Mouse (Mus musculus): ENCODE data around the gene Zfp598. TPM values are rescaled to one million over a fixed set of nuclear protein-coding genes. Genes with fewer than 3 reads are reported as not detected.
A peak's percentile ranks its signal among the peaks of the same experiment; 100 is the strongest.

The Zfp598 gene
- polyA plus RNA-seq, 1 experiment = 59.7 TPM

DNA sequence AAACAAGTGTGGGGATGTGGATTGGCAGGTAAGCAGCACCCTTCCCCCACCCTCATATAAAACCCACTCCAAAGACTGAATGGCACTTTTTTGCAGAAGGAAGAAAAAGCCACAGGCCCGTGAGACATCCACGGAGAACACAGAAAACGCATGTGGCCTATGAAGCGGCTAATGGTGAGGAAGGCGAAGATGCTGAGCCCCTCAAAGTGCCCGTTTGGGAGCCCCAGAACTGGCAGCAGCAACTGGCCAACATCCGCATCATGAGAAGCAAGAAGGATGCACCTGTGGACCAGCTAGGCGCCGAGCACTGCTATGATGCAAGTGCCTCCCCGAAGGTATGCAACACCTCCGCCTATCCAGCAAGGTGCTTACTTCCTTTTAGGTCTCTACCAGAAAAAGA lies 35.7 kb upstream of the Zfp598 start:
- WGBS = 90% methylated on average over 11 of the region's 11 CpGs
- Histone ChIP-seq H3K27ac (ENCODE audit: insufficient read depth, low read length) (no peak overlapping the region), H3K27me3 (ENCODE audit: control insufficient read depth, insufficient read depth, low read length) (no peaks in the 10 kb centered on the region), H3K4me1 (ENCODE audit: control insufficient read depth, insufficient read depth, insufficient read length) (peaks cover 7% of the 10 kb centered on the region; the same call in 1 of the 2 replicates), H3K4me3 (ENCODE audit: extremely low read depth, insufficient read depth, insufficient read length) (no peak overlapping the region), H3K36me3 (ENCODE audit: control insufficient read depth, insufficient read depth, low read length) (peaks cover 7% of the 10 kb centered on the region; the same call in 1 of the 2 replicates)
- no peak for DNase-seq (ENCODE audit: low read depth in 1 of 2, low spot score in 2 of 2)
- no peak for TF ChIP-seq POLR2A (IDR thresholded peaks at IDR 0.05; ENCODE audit: low read depth, low read length)
- TF ChIP-seq CTCF (IDR thresholded peaks at IDR 0.05; ENCODE audit: extremely low read depth, insufficient read depth, insufficient read length, insufficient replicate concordance) = no peak

DNA sequence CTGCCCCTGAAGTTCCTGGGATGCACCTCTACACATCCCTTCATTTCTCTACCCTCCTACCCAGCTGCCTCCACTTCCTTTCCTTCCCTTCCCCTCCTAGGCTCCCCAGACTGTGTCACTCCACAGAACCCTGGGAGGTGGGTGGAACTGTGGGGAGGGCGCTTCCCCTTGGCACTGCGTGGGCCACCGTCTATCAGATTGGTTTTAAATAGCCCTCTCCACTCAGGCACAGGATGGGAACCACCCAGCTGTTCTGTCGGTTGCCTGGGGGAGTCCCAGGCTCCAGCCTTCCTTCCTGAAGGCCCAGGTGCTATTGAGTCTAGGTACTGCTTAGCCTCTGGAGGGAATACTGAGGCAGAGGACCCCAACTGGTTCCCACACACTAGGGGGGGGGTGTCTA lies 34.5 kb upstream of the Zfp598 start:
- no peak overlapping the region for H3K27ac ChIP-seq (ENCODE audit: insufficient read depth, low read length)
- H3K4me3 ChIP-seq (ENCODE audit: extremely low read depth, insufficient read depth, insufficient read length) = no peak overlapping the region
- TF ChIP-seq POLR2A (IDR thresholded peaks at IDR 0.05; ENCODE audit: low read depth, low read length) (no peak), CTCF (IDR thresholded peaks at IDR 0.05; ENCODE audit: extremely low read depth, insufficient read depth, insufficient read length, insufficient replicate concordance) (no peak)
- H3K27me3 ChIP-seq (ENCODE audit: control insufficient read depth, insufficient read depth, low read length) = no peaks in the 10 kb centered on the region
- H3K4me1 ChIP-seq (ENCODE audit: control insufficient read depth, insufficient read depth, insufficient read length) = peaks cover 7% of the 10 kb centered on the region; the same call in 1 of the 2 replicates
- DNase-seq (ENCODE audit: low read depth in 1 of 2, low spot score in 2 of 2) = no peak
- WGBS = 59% methylated on average over 4 of the region's 4 CpGs
- peaks cover 4% of the 10 kb centered on the region; the same call in 1 of the 2 replicates for H3K36me3 ChIP-seq (ENCODE audit: control insufficient read depth, insufficient read depth, low read length)

DNA sequence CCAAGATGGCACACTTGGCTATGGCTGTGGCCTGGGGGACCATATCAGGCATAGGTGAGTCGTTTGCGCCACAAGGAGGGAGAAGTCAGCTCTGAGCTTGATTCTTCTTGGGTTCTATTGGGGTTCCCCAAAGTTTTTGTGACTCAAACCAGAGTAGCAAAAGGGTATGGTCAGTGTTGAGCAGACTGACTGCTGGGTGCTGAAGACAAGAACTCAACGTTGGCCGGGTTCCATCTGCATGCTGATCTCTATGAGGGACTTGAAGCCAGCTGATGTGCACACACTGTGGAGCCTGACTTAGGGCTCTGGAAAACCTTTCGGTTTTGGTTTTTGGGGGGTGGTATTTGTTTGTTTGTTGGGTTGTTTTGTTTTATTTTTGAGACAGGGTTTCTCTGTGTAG lies 33.8 kb upstream of the Zfp598 start:
- Histone ChIP-seq H3K4me1 (ENCODE audit: control insufficient read depth, insufficient read depth, insufficient read length) (peaks cover 7% of the 10 kb centered on the region; the same call in 1 of the 2 replicates), H3K27me3 (ENCODE audit: control insufficient read depth, insufficient read depth, low read length) (no peaks in the 10 kb centered on the region), H3K4me3 (ENCODE audit: extremely low read depth, insufficient read depth, insufficient read length) (no peak overlapping the region), H3K27ac (ENCODE audit: insufficient read depth, low read length) (no peak overlapping the region), H3K36me3 (ENCODE audit: control insufficient read depth, insufficient read depth, low read length) (no peaks in the 10 kb centered on the region)
- WGBS = 90% methylated on average over 5 of the region's 5 CpGs
- TF ChIP-seq POLR2A (IDR thresholded peaks at IDR 0.05; ENCODE audit: low read depth, low read length) (no peak), CTCF (IDR thresholded peaks at IDR 0.05; ENCODE audit: extremely low read depth, insufficient read depth, insufficient read length, insufficient replicate concordance) (no peak)
- no peak for DNase-seq (ENCODE audit: low read depth in 1 of 2, low spot score in 2 of 2)

DNA sequence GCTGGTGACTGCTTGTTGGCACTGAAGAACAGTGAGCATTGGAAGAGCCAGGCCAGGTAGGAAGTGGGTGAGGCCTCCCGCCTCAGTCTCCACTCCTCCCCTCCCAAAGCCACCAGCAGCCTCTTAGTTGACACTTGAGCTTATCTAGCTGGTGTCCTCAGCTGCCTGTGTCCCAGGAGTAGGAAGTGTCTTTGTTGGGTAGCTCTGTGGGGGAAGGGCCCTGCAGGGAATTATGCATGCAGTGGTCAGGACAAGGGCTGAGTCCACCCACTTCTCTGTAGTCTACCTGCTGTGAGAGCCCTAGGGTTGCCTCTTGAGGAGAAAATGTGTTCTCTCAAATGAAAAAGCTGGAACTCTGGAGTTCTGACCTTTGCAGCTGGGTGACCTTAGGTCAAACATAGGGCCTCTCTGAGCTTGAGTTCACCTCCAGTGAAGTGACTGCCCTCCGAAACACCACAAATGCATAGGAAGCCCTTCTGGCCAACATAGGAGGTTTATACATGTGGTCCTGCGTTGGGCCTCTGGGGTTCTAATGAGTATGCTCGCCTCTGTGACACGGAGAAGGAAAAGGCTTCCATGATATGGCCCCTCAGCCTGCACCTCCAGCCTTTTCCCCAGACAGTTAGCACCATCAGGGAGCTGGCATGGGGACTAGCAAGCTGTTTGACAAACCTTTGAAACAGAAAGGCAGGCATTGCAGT lies 32.6 kb upstream of the Zfp598 start:
- H3K36me3 ChIP-seq (ENCODE audit: control insufficient read depth, insufficient read depth, low read length) = no peaks in the 10 kb centered on the region
- peaks cover 6% of the 10 kb centered on the region; the same call in 1 of the 2 replicates for H3K4me1 ChIP-seq (ENCODE audit: control insufficient read depth, insufficient read depth, insufficient read length)
- TF ChIP-seq CTCF (IDR thresholded peaks at IDR 0.05; ENCODE audit: extremely low read depth, insufficient read depth, insufficient read length, insufficient replicate concordance) = no peak
- no peak for TF ChIP-seq POLR2A (IDR thresholded peaks at IDR 0.05; ENCODE audit: low read depth, low read length)
- no peak overlapping the region for H3K27ac ChIP-seq (ENCODE audit: insufficient read depth, low read length)
- WGBS = 88% methylated on average over 5 of the region's 5 CpGs
- no peak overlapping the region for H3K4me3 ChIP-seq (ENCODE audit: extremely low read depth, insufficient read depth, insufficient read length)
- no peaks in the 10 kb centered on the region for H3K27me3 ChIP-seq (ENCODE audit: control insufficient read depth, insufficient read depth, low read length)
- no peak for DNase-seq (ENCODE audit: low read depth in 1 of 2, low spot score in 2 of 2)

DNA sequence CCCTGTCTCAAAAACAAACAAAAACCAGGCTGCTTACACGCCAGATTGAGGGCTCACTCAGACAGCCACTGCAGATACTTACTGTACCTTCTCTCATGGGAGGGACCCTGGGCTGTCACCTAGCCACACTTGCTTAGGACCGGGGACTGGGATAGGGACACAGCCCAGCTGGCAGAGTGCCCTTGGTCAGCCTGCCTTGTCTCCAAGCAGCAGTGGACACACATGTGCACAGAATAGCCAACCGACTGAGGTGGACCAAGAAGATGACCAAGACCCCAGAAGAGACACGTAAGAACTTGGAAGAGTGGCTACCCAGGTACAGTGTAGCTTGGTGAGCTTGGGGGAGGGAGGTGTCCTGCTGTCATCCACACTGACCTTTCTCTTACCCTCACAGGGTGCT lies 31.3 kb upstream of the Zfp598 start:
- H3K27me3 ChIP-seq (ENCODE audit: control insufficient read depth, insufficient read depth, low read length) = no peaks in the 10 kb centered on the region
- no peak for DNase-seq (ENCODE audit: low read depth in 1 of 2, low spot score in 2 of 2)
- H3K27ac ChIP-seq (ENCODE audit: insufficient read depth, low read length) = peak overlapping the region; percentile 61

DNA sequence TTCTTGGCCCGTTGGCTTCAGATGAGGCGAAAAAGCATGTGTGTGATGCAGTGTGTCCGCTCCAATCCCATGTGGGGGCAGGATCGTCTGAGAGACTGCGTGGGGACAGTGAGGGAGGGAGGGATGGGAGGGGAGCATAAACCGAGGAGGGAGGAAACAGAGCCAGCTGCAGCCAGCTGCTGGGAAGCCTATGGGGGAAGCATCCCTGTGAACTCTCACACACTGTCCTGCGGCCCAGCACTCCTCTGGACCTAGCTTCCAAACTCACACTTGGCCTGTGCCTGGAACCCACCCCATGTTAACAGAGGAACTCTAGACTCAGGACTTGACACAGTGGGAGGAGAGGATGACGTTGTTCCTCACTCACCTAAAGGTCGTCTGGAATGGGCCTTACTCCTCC lies 30.6 kb upstream of the Zfp598 start:
- H3K27ac ChIP-seq (ENCODE audit: insufficient read depth, low read length) = peak overlapping the region; percentile 61
- H3K4me1 ChIP-seq (ENCODE audit: control insufficient read depth, insufficient read depth, insufficient read length) = no peaks in the 10 kb centered on the region
- no peak overlapping the region for H3K4me3 ChIP-seq (ENCODE audit: extremely low read depth, insufficient read depth, insufficient read length)
- H3K27me3 ChIP-seq (ENCODE audit: control insufficient read depth, insufficient read depth, low read length) = no peaks in the 10 kb centered on the region
- 80% methylated on average over 9 of the region's 9 CpGs for WGBS
- TF ChIP-seq POLR2A (IDR thresholded peaks at IDR 0.05; ENCODE audit: low read depth, low read length) = no peak
- DNase-seq (ENCODE audit: low read depth in 1 of 2, low spot score in 2 of 2) = no peak
- no peaks in the 10 kb centered on the region for H3K36me3 ChIP-seq (ENCODE audit: control insufficient read depth, insufficient read depth, low read length)

More for the DNA sequence above, 31.3 kb upstream of the Zfp598 start:
- WGBS = 92% methylated on average over 4 of the region's 4 CpGs
- H3K4me1 ChIP-seq (ENCODE audit: control insufficient read depth, insufficient read depth, insufficient read length) = peaks cover under 1% of the 10 kb centered on the region; the same call in 1 of the 2 replicates
- H3K4me3 ChIP-seq (ENCODE audit: extremely low read depth, insufficient read depth, insufficient read length) = no peak overlapping the region
- H3K36me3 ChIP-seq (ENCODE audit: control insufficient read depth, insufficient read depth, low read length) = no peaks in the 10 kb centered on the region
- TF ChIP-seq CTCF (IDR thresholded peaks at IDR 0.05; ENCODE audit: extremely low read depth, insufficient read depth, insufficient read length, insufficient replicate concordance) (no peak), POLR2A (IDR thresholded peaks at IDR 0.05; ENCODE audit: low read depth, low read length) (no peak)

DNA sequence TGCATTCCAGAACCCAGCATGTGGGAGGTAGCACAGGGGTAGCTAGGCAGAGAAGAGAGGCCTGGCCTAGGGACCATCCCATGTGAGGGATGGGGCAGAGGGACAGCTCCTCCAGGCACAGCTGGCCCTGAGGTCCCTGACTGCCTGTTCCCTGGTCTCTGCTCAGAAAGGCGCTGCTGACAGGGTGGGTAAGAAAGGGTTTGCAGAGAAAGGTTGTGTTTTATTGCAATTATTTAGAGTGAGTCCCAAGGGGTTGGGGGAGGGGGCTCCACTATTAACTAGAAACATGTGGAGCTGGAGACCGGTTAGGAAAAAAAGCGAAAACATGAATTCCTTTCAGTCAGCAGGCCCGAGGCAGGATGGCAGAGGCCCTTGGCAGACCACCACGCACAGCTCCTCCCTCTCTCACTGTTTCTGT lies 29.9 kb upstream of the Zfp598 start:
- H3K36me3 ChIP-seq (ENCODE audit: control insufficient read depth, insufficient read depth, low read length) = no peaks in the 10 kb centered on the region
- H3K27ac ChIP-seq (ENCODE audit: insufficient read depth, low read length) = peak overlapping the region; percentile 48; the same call in 1 of the 2 replicates
- H3K27me3 ChIP-seq (ENCODE audit: control insufficient read depth, insufficient read depth, low read length) = no peaks in the 10 kb centered on the region
- no peaks in the 10 kb centered on the region for H3K4me1 ChIP-seq (ENCODE audit: control insufficient read depth, insufficient read depth, insufficient read length)
- no peak overlapping the region for H3K4me3 ChIP-seq (ENCODE audit: extremely low read depth, insufficient read depth, insufficient read length)
- TF ChIP-seq CTCF (IDR thresholded peaks at IDR 0.05; ENCODE audit: extremely low read depth, insufficient read depth, insufficient read length, insufficient replicate concordance) (no peak), POLR2A (IDR thresholded peaks at IDR 0.05; ENCODE audit: low read depth, low read length) (no peak)
- DNase-seq (ENCODE audit: low read depth in 1 of 2, low spot score in 2 of 2) = no peak
- whole genome bisulfite sequencing = 82% methylated on average over 5 of the region's 5 CpGs
